Mouse (Mus musculus) intestine, embryonic 14.5 days (tissue): ENCODE measurements at regions not wholly inside any gene's neighbourhood (a gene's known extent, or its start where the extent isn't known, plus 50 kb on each side); places are given as distances from the start of the nearest gene placed in this dataset.

ENCODE experiments used
- ATAC-seq: fragments of 200-750 bp; cut with Nextera tagmentation; replicated peaks from 2 replicates; pipeline ENCODE4 v1.8.0; 2017; ENCODE audit warnings: low read depth, moderate number of reproducible peaks, moderate TSS enrichment, moderate library complexity; ENCODE audit not compliant: low FRiP score, low TSS enrichment
- DNase-seq: peaks from one replicate; pipeline ENCODE4 v3.0.0-alpha.2; 2018; ENCODE audit warnings: low spot score
- H3K27ac ChIP-seq: fragments of 300-500 bp; sonication (generic); 2 replicates; pipeline ENCODE4 v1.5.1; 2014; ENCODE audit warnings: low read depth, mild to moderate bottlenecking, control low read depth
- H3K27me3 ChIP-seq: fragments of 300-500 bp; sonication (generic); replicated peaks from 2 replicates; pipeline ENCODE4 v1.6.1; 2014; ENCODE audit warnings: low read length, control low read depth; ENCODE audit not compliant: control insufficient read depth, insufficient read depth
- H3K36me3 ChIP-seq: fragments of 300-500 bp; sonication (generic); 2 replicates; pipeline ENCODE4 v1.6.1; 2014; ENCODE audit warnings: low read length, control low read depth; ENCODE audit not compliant: control insufficient read depth, insufficient read depth
- H3K4me1 ChIP-seq: fragments of 300-500 bp; sonication (generic); replicated peaks from 2 replicates; pipeline ENCODE4 v1.6.1; 2014; ENCODE audit warnings: low read length, control low read depth, mixed read lengths; ENCODE audit not compliant: control insufficient read depth, insufficient read depth
- H3K4me2 ChIP-seq: fragments of 300-500 bp; sonication (generic); 2 replicates; pipeline ENCODE4 v1.6.1; 2014; ENCODE audit warnings: low read length
- H3K4me3 ChIP-seq: fragments of 300-500 bp; sonication (generic); 2 replicates; pipeline ENCODE4 v1.5.1; 2014; ENCODE audit warnings: low read depth, low read length, control low read depth, mixed read lengths
- H3K9ac ChIP-seq: fragments of 300-500 bp; sonication (generic); 2 replicates; pipeline ENCODE4 v1.6.1; 2014; ENCODE audit warnings: mild to moderate bottlenecking, low read length
- H3K9me3 ChIP-seq: fragments of 300-500 bp; sonication (generic); 2 replicates; pipeline ENCODE4 v1.6.1; 2016; ENCODE audit warnings: low read length, control low read depth; ENCODE audit not compliant: control insufficient read depth
- WGBS: fragments of 180-500 bp; shearing (Covaris S2); extraction: QIAGEN DNeasy Blood & Tissue Kit; methylation state at CpG from one replicate; pipeline ENCODE4 v1.1.7; 2014; 5-methylcytosine and 5-hydroxymethylcytosine counted together

DNA sequence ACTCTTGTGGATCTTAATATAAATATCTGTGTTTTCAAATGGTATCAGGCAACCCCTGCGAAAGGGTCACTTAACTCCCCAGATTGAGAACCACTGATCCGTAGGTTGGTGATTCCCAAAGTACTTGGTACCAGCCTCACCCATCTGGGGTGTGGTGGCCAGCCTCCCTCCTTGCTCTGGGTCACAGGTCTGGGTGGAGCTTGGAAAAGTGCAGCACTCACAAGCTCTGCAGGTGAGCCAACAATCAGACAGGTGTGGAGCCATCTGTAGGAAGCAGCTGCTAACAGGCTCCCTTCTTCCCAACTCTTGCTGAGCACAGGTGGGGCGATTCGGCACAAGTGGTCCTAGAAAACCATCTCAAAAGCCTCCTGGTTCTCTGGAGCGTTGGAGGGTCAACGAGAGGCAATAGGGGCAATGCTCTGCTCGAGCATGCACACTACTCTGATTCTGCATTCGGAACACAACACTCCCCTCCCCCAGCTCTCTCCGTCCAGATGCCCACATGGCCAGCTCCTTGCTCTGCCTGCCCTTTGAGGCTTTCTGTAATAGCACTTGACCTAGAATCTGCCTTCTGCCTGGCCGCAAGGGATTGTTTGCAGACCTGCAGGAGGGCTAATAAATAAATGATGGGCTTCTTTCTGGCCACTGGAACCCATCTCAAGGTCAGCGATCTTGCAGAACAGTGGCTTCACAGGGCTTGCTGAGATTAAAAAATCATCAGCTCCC is 58.2 kb upstream of the Glce start:
- Histone ChIP-seq H3K4me2 (no peak overlapping the region), H3K27ac (no peak overlapping the region), H3K9me3 (no peaks in the 10 kb centered on the region), H3K4me1 (0 out of 2 replicates have a peak, but pooled peaks cover 4% of the 10 kb centered on the region), H3K9ac (no peak overlapping the region), H3K4me3 (no peak overlapping the region), H3K27me3 (no peaks in the 10 kb centered on the region), H3K36me3 (no peaks in the 10 kb centered on the region)
- WGBS, result 41% methylated on average over 11 of the region's 11 CpGs
- DNase-seq (no peak), ATAC-seq (no peak)

DNA sequence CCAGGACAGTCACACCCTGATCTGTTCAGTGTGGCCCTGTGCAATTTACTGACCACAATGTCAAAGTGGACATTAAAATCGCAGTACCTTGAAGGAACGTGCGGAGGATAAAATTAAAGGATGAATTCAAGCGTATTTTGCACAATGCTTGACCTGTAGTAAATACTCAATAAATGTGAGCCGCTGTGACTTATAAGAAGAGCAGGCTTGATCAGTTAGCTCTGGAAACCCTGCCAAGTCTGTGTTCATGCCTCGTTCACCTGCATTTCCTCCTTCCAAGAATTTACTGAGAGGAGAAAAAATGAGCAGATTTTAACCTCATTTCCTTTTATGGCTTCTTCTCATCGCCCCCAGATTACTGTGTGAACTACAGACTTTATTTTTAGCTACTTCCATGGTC is 52.2 kb upstream of the Glce start:
- Histone ChIP-seq H3K4me2 (no peak overlapping the region), H3K4me1 (no peaks in the 10 kb centered on the region), H3K4me3 (no peak overlapping the region), H3K36me3 (no peaks in the 10 kb centered on the region), H3K9me3 (no peaks in the 10 kb centered on the region), H3K27me3 (no peaks in the 10 kb centered on the region), H3K27ac (no peak overlapping the region), H3K9ac (no peak overlapping the region)
- ATAC-seq, result no peak
- DNase-seq, result no peak
- WGBS, result 74% methylated on average over 7 of the region's 7 CpGs
